Mouse (Mus musculus) midbrain, embryonic 10.5 days (tissue): ENCODE measurements at regions not wholly inside any gene's neighbourhood (a gene's known extent, or its start where the extent isn't known, plus 50 kb on each side); places are given as distances from the start of the nearest gene placed in this dataset.

Experiments used
- DNase-seq: peaks from one replicate; pipeline ENCODE4 v3.0.0-alpha.2; 2017; ENCODE audit warnings: low spot score
- H3K27ac ChIP-seq: fragments of 300-500 bp; sonication (generic); replicated peaks from 2 replicates; pipeline ENCODE4 v1.5.1; 2016; ENCODE audit warnings: mild to moderate bottlenecking
- H3K27me3 ChIP-seq: fragments of 300-500 bp; sonication (generic); 2 replicates; pipeline ENCODE4 v1.6.1; 2016; ENCODE audit warnings: low read depth, mild to moderate bottlenecking; ENCODE audit not compliant: poor library complexity, severe bottlenecking
- H3K36me3 ChIP-seq: fragments of 300-500 bp; sonication (generic); 2 replicates; pipeline ENCODE4 v1.6.1; 2016; ENCODE audit warnings: mild to moderate bottlenecking, moderate library complexity
- H3K4me1 ChIP-seq: fragments of 300-500 bp; sonication (generic); 2 replicates; pipeline ENCODE4 v1.6.1; 2016
- H3K4me3 ChIP-seq: fragments of 300-500 bp; sonication (generic); 2 replicates; pipeline ENCODE4 v1.5.1; 2016; ENCODE audit warnings: mild to moderate bottlenecking, moderate library complexity
- H3K9me3 ChIP-seq: fragments of 300-500 bp; sonication (generic); replicated peaks from 2 replicates; pipeline ENCODE4 v1.6.1; 2016; ENCODE audit warnings: mild to moderate bottlenecking
- WGBS: fragments of 180-500 bp; shearing (Covaris S2); methylation state at CpG from one replicate; pipeline ENCODE4 v1.1.7; 2016; 5-methylcytosine and 5-hydroxymethylcytosine counted together

GRCm38 (mm10) chr10:44697966-44698365 lies 169.7 kb upstream of the Prdm1 start:
- 81% methylated on average over 2 of the region's 2 CpGs for WGBS

GRCm38 (mm10) chr10:44696973-44697372 lies 168.7 kb upstream of the Prdm1 start:
- no peak overlapping the region for H3K27ac ChIP-seq
- DNase-seq = no peak
- H3K9me3 ChIP-seq = no peaks in the 10 kb centered on the region
- H3K36me3 ChIP-seq = no peaks in the 10 kb centered on the region
- no peak overlapping the region for H3K4me3 ChIP-seq
- H3K4me1 ChIP-seq = peaks cover 2% of the 10 kb centered on the region; the same call in 1 of the 2 replicates
- WGBS = 25% methylated on average over 2 of the region's 2 CpGs
- no peaks in the 10 kb centered on the region for H3K27me3 ChIP-seq

More at GRCm38 (mm10) chr10:44697966-44698365, 169.7 kb upstream of the Prdm1 start:
- Histone ChIP-seq H3K27me3 (no peaks in the 10 kb centered on the region), H3K4me1 (peaks cover 2% of the 10 kb centered on the region; the same call in 1 of the 2 replicates), H3K4me3 (no peak overlapping the region), H3K36me3 (no peaks in the 10 kb centered on the region), H3K27ac (no peak overlapping the region), H3K9me3 (no peaks in the 10 kb centered on the region)
- DNase-seq = no peak

- no peak overlapping the region for H3K4me3 ChIP-seq
- 86% methylated on average over 15 of the region's 15 CpGs for WGBS
- H3K27ac ChIP-seq = no peak overlapping the region
- H3K36me3 ChIP-seq = no peaks in the 10 kb centered on the region
- H3K27me3 ChIP-seq = no peaks in the 10 kb centered on the region
- no peak for DNase-seq
- H3K4me1 ChIP-seq = no peaks in the 10 kb centered on the region
- no peaks in the 10 kb centered on the region for H3K9me3 ChIP-seq
Measured at GRCm38 (mm10) chr10:44691590-44692327, 163.5 kb upstream of the Prdm1 start.

GRCm38 (mm10) chr10:44688555-44688954 lies 160.3 kb upstream of the Prdm1 start:
- no peaks in the 10 kb centered on the region for H3K36me3 ChIP-seq
- no peaks in the 10 kb centered on the region for H3K9me3 ChIP-seq
- no peak for DNase-seq
- H3K4me1 ChIP-seq = no peaks in the 10 kb centered on the region
- H3K27me3 ChIP-seq = no peaks in the 10 kb centered on the region
- 86% methylated on average over 3 of the region's 3 CpGs for WGBS
- no peak overlapping the region for H3K27ac ChIP-seq
- no peak overlapping the region for H3K4me3 ChIP-seq

GRCm38 (mm10) chr10:44686055-44686454 lies 157.8 kb upstream of the Prdm1 start:
- Histone ChIP-seq H3K4me3 (no peak overlapping the region), H3K27me3 (no peaks in the 10 kb centered on the region), H3K36me3 (no peaks in the 10 kb centered on the region), H3K4me1 (no peaks in the 10 kb centered on the region), H3K27ac (no peak overlapping the region), H3K9me3 (no peaks in the 10 kb centered on the region)
- WGBS = 85% methylated on average over 4 of the region's 4 CpGs
- no peak for DNase-seq

GRCm38 (mm10) chr10:44685215-44685614 lies 156.9 kb upstream of the Prdm1 start:
- Histone ChIP-seq H3K27me3 (no peaks in the 10 kb centered on the region), H3K4me1 (no peaks in the 10 kb centered on the region), H3K27ac (no peak overlapping the region), H3K4me3 (no peak overlapping the region), H3K9me3 (no peaks in the 10 kb centered on the region), H3K36me3 (no peaks in the 10 kb centered on the region)
- 65% methylated on average over 3 of the region's 3 CpGs for WGBS
- DNase-seq = no peak

GRCm38 (mm10) chr10:44676506-44676905 lies 148.2 kb upstream of the Prdm1 start:
- Histone ChIP-seq H3K36me3 (no peaks in the 10 kb centered on the region), H3K27ac (no peak overlapping the region), H3K9me3 (no peaks in the 10 kb centered on the region), H3K27me3 (no peaks in the 10 kb centered on the region), H3K4me3 (no peak overlapping the region), H3K4me1 (no peaks in the 10 kb centered on the region)
- 86% methylated on average over 3 of the region's 3 CpGs for WGBS
- DNase-seq = no peak

GRCm38 (mm10) chr10:44665509-44666144 lies 137.3 kb upstream of the Prdm1 start:
- Histone ChIP-seq H3K36me3 (no peaks in the 10 kb centered on the region), H3K9me3 (no peaks in the 10 kb centered on the region), H3K27me3 (no peaks in the 10 kb centered on the region), H3K4me3 (no peak overlapping the region), H3K27ac (no peak overlapping the region), H3K4me1 (no peaks in the 10 kb centered on the region)
- no peak for DNase-seq
- 83% methylated on average over 4 of the region's 4 CpGs for WGBS

- 94% methylated on average over 3 of the region's 3 CpGs for WGBS
- Histone ChIP-seq H3K36me3 (no peaks in the 10 kb centered on the region), H3K4me3 (no peak overlapping the region), H3K4me1 (no peaks in the 10 kb centered on the region), H3K27me3 (no peaks in the 10 kb centered on the region), H3K9me3 (no peaks in the 10 kb centered on the region), H3K27ac (no peak overlapping the region)
- no peak for DNase-seq
Measured at GRCm38 (mm10) chr10:44659499-44659898, 131.2 kb upstream of the Prdm1 start.

- no peaks in the 10 kb centered on the region for H3K27me3 ChIP-seq
- no peak for DNase-seq
- 86% methylated on average over 5 of the region's 5 CpGs for WGBS
- H3K27ac ChIP-seq = no peak overlapping the region
- no peaks in the 10 kb centered on the region for H3K9me3 ChIP-seq
- no peaks in the 10 kb centered on the region for H3K4me1 ChIP-seq
- no peaks in the 10 kb centered on the region for H3K36me3 ChIP-seq
- H3K4me3 ChIP-seq = no peak overlapping the region
Measured at GRCm38 (mm10) chr10:44653761-44654160, 125.5 kb upstream of the Prdm1 start.

GRCm38 (mm10) chr10:44647021-44647420 lies 118.7 kb upstream of the Prdm1 start:
- Histone ChIP-seq H3K4me1 (no peaks in the 10 kb centered on the region), H3K36me3 (no peaks in the 10 kb centered on the region), H3K9me3 (no peaks in the 10 kb centered on the region), H3K4me3 (no peak overlapping the region), H3K27me3 (no peaks in the 10 kb centered on the region), H3K27ac (no peak overlapping the region)
- 67% methylated on average over 5 of the region's 5 CpGs for WGBS
- no peak for DNase-seq

- Histone ChIP-seq H3K9me3 (no peaks in the 10 kb centered on the region), H3K27ac (no peak overlapping the region), H3K27me3 (no peaks in the 10 kb centered on the region), H3K36me3 (no peaks in the 10 kb centered on the region), H3K4me3 (no peak overlapping the region), H3K4me1 (no peaks in the 10 kb centered on the region)
- DNase-seq = no peak
- 96% methylated on average over 5 of the region's 5 CpGs for WGBS
Measured at GRCm38 (mm10) chr10:44646615-44647014, 118.3 kb upstream of the Prdm1 start.

GRCm38 (mm10) chr10:44641616-44642015 lies 113.3 kb upstream of the Prdm1 start:
- Histone ChIP-seq H3K9me3 (no peaks in the 10 kb centered on the region), H3K36me3 (no peaks in the 10 kb centered on the region), H3K27me3 (no peaks in the 10 kb centered on the region), H3K27ac (no peak overlapping the region), H3K4me3 (no peak overlapping the region), H3K4me1 (no peaks in the 10 kb centered on the region)
- 87% methylated on average over 2 of the region's 2 CpGs for WGBS
- DNase-seq = no peak
